Mouse (Mus musculus): ENCODE data around the gene Tbc1d1.

GRCm38 (mm10) chr5:64392426-64393020, 236.4 kb downstream of the Tbc1d1 start:
- TF ChIP-seq FLI1 (IDR thresholded peaks at IDR 0.05; ENCODE audit: low read length): no peak
- TF ChIP-seq GATA1 (IDR thresholded peaks at IDR 0.05; ENCODE audit: borderline replicate concordance, low read length): no peak

All from megakaryocyte, embryonic 14.5 days (primary cell).